Mouse (Mus musculus) forebrain, postnatal 0 days (tissue): ENCODE measurements at regions not wholly inside any gene's neighbourhood (a gene's known extent, or its start where the extent isn't known, plus 50 kb on each side); places are given as distances from the start of the nearest gene placed in this dataset.

ENCODE experiments used
- ATAC-seq: fragments of 200-750 bp; cut with Nextera tagmentation; 2 replicates; pipeline ENCODE4 v1.8.0; 2017; ENCODE audit warnings: mild to moderate bottlenecking, moderate library complexity
- DNase-seq: peaks from one replicate; pipeline ENCODE4 v3.0.0-alpha.2; 2015
- H3K27ac ChIP-seq: fragments of 300-500 bp; sonication (generic); 2 replicates; pipeline ENCODE4 v1.5.1; 2014; ENCODE audit warnings: low read depth, mild to moderate bottlenecking, antibody characterized with exemption, low read length, moderate library complexity, mixed read lengths
- H3K27me3 ChIP-seq: fragments of 300-500 bp; sonication (generic); 2 replicates; pipeline ENCODE4 v1.6.1; 2014; ENCODE audit warnings: mild to moderate bottlenecking, low read length, mixed read lengths; ENCODE audit not compliant: insufficient read depth
- H3K36me3 ChIP-seq: fragments of 300-500 bp; sonication (generic); 2 replicates; pipeline ENCODE4 v1.6.1; 2014; ENCODE audit warnings: mild to moderate bottlenecking, moderate library complexity; ENCODE audit not compliant: insufficient read depth
- H3K4me1 ChIP-seq: fragments of 300-500 bp; sonication (generic); 2 replicates; pipeline ENCODE4 v1.6.1; 2014; ENCODE audit warnings: antibody characterized with exemption; ENCODE audit not compliant: insufficient read depth
- H3K4me2 ChIP-seq: fragments of 300-500 bp; sonication (generic); 2 replicates; pipeline ENCODE4 v1.6.1; 2014; ENCODE audit warnings: low read depth, mild to moderate bottlenecking, moderate library complexity
- H3K4me3 ChIP-seq: fragments of 300-500 bp; sonication (generic); 2 replicates; pipeline ENCODE4 v1.5.1; 2014; ENCODE audit warnings: low read depth, low read length, mixed read lengths
- H3K9ac ChIP-seq: fragments of 300-500 bp; sonication (generic); 2 replicates; pipeline ENCODE4 v1.6.1; 2014; ENCODE audit warnings: mild to moderate bottlenecking
- H3K9me3 ChIP-seq: fragments of 300-500 bp; sonication (generic); 2 replicates; pipeline ENCODE4 v1.6.1; 2016; ENCODE audit warnings: low read length
- CTCF ChIP-seq: sonication (generic); IDR thresholded peaks from 2 replicates; pipeline ENCODE4 v1.5.1; 2016; ENCODE audit warnings: antibody characterized with exemption, control low read depth, low read depth
- WGBS: fragments of 180-500 bp; shearing (Covaris S2); extraction: QIAGEN DNeasy Blood & Tissue Kit; methylation state at CpG from one replicate; pipeline ENCODE4 v1.1.7; 2014; 5-methylcytosine and 5-hydroxymethylcytosine counted together

- no peak for DNase-seq
- Histone ChIP-seq H3K9ac (no peak overlapping the region), H3K27me3 (no peaks in the 10 kb centered on the region), H3K4me2 (no peak overlapping the region), H3K9me3 (no peaks in the 10 kb centered on the region), H3K27ac (peak overlapping the region; percentile 59; the same call in 1 of the 2 replicates), H3K36me3 (no peaks in the 10 kb centered on the region), H3K4me3 (no peak overlapping the region), H3K4me1 (peaks cover 7% of the 10 kb centered on the region)
- no peak for TF ChIP-seq CTCF
- WGBS: 89% methylated on average over 4 of the region's 4 CpGs
- ATAC-seq: no peak
Observed at GRCm38 (mm10) chr3:101660176-101660575, 55.7 kb upstream of the Atp1a1 start.

GRCm38 (mm10) chr3:101657979-101658378, 53.5 kb upstream of the Atp1a1 start:
- Histone ChIP-seq H3K36me3 (no peaks in the 10 kb centered on the region), H3K27me3 (no peaks in the 10 kb centered on the region), H3K9me3 (no peaks in the 10 kb centered on the region), H3K27ac (no peak overlapping the region), H3K4me3 (no peak overlapping the region), H3K9ac (no peak overlapping the region), H3K4me1 (peaks cover 7% of the 10 kb centered on the region), H3K4me2 (no peak overlapping the region)
- DNase-seq (no peak), ATAC-seq (no peak)
- no peak for TF ChIP-seq CTCF

GRCm38 (mm10) chr3:101654720-101655119, 50.2 kb upstream of the Atp1a1 start:
- Histone ChIP-seq H3K4me3 (no peak overlapping the region), H3K27me3 (no peaks in the 10 kb centered on the region), H3K9me3 (no peaks in the 10 kb centered on the region), H3K4me1 (no peaks in the 10 kb centered on the region), H3K27ac (no peak overlapping the region), H3K4me2 (no peak overlapping the region), H3K9ac (no peak overlapping the region), H3K36me3 (no peaks in the 10 kb centered on the region)
- ATAC-seq: no peak
- no peak for TF ChIP-seq CTCF
- 83% methylated on average over 4 of the region's 4 CpGs for whole genome bisulfite sequencing
- no peak for DNase-seq
